Mouse (Mus musculus) CH12.LX (cell line): Measurements from ENCODE around the gene Pdhb.

ENCODE experiments used
- BHLHE40 ChIP-seq: IDR thresholded peaks from 2 replicates; pipeline ENCODE4 v1.6.1; 2011; ENCODE audit warnings: mild to moderate bottlenecking, low read depth, low read length, improper control_type of control experiment
- CTCF ChIP-seq, 2 experiments: IDR thresholded peaks in 1 of 2; conservative IDR thresholded peaks in 1 of 2; 2 replicates each; pipeline ENCODE4 v1.5.1; 2011 to 2012; ENCODE audit warnings: low read depth in 2 of 2, low read length in 2 of 2, improper control_type of control experiment in 1 of 2, inconsistent platforms in 1 of 2, mild to moderate bottlenecking in 1 of 2, moderate library complexity in 1 of 2
- ETS1 ChIP-seq: conservative IDR thresholded peaks from 2 replicates; pipeline ENCODE4 v1.6.1; 2012; ENCODE audit warnings: low read depth, mild to moderate bottlenecking, inconsistent platforms, low read length, improper control_type of control experiment, moderate library complexity
- MXI1 ChIP-seq: IDR thresholded peaks from 2 replicates; pipeline ENCODE4 v1.6.1; 2011; ENCODE audit warnings: mild to moderate bottlenecking, low read depth, low read length, improper control_type of control experiment
- POLR2A ChIP-seq: IDR thresholded peaks from 2 replicates; pipeline ENCODE4 v1.6.1; 2011; ENCODE audit warnings: low read depth, mild to moderate bottlenecking, improper control_type of control experiment, low read length
- SIN3A ChIP-seq: IDR thresholded peaks from 2 replicates; pipeline ENCODE4 v1.6.1; 2012; ENCODE audit warnings: low read length, improper control_type of control experiment, inconsistent platforms
- TBP ChIP-seq: conservative IDR thresholded peaks from 2 replicates; pipeline ENCODE4 v1.6.1; 2011; ENCODE audit warnings: low read depth, low read length, improper control_type of control experiment
- UBTF ChIP-seq: IDR thresholded peaks from 2 replicates; pipeline ENCODE4 v1.6.1; 2012; ENCODE audit warnings: low read depth, mild to moderate bottlenecking, inconsistent platforms, low read length, improper control_type of control experiment, moderate library complexity
- USF2 ChIP-seq: conservative IDR thresholded peaks from 2 replicates; pipeline ENCODE4 v1.6.1; 2011; ENCODE audit warnings: low read depth, low read length, improper control_type of control experiment

DNA sequence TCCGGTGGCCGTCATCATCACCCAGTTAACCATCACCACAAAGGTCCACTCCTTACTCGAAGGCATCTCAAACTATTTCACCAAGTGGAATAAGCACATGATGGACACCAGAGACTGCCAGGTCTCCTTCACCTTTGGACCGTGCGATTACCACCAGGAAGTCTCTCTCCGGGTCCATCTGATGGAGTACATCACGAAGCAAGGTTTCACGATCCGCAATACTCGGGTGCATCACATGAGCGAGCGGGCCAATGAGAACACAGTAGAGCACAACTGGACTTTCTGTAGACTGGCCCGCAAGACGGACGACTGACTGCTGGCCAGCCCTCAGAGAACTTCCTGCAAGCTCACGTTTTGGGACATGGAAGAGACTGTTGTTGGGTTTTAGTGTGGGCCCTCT, 49.7 kb upstream of the Pdhb start:
- TF ChIP-seq CTCF (conservative IDR thresholded peaks at IDR 0.05 in 1 of 2, IDR thresholded peaks at IDR 0.05 in 1 of 2; ENCODE audit: low read depth in 2 of 2, low read length in 2 of 2) (no peak), SIN3A (no peak), BHLHE40 (no peak), TBP (no peak), MXI1 (no peak), UBTF (no peak), USF2 (no peak), POLR2A (no peak), ETS1 (no peak)
